Mouse (Mus musculus) left cerebral cortex, adult 6 months (tissue): Measurements from ENCODE around the gene Vmn1r176. TPM values are rescaled to one million over a fixed set of nuclear protein-coding genes. Genes with fewer than 3 reads are reported as not detected.

Experiments
- long read RNA-seq, 2 experiments: library from polyadenylated mRNA; unstranded; transcript quantifications; one replicate each; pipeline ENCODE4 v2.0.0; 2019 to 2020
- polyA plus RNA-seq: library from polyadenylated mRNA; unstranded; fragments of <200 nt; fragmentation: Nextera tagmentation; gene quantifications from 2 replicates; pipeline ENCODE4 v1.2.3, GENCODE M21; 2021

Vmn1r176 gene
- polyA plus RNA-seq: not detected in 2 replicates
- long read RNA-seq, experiment 1: 0 reads
- long read RNA-seq, experiment 2: 0 reads

DNA sequence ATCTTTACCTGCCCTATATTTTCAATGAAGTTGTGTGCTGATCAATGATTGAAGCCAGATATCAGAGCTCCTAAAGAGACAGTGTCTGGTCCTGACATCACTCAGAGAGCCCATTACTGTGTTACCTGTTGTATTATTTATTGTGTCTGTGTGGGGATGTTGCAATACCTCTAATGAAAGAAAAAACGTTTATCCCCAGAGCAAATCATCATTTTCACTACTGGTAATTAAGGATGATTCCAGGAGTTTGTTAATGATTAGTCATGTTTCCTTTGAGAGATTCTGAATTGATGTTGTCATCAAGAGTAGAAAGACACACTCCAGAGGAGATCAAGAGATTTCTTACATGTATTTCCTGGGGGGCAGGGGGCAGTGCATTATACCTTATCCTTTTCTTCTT, at the start of gene Vmn1r176:
TSS of gene Vmn1r176 (minus strand) at position 101 of the 400 bp plus-strand sequence.

DNA sequence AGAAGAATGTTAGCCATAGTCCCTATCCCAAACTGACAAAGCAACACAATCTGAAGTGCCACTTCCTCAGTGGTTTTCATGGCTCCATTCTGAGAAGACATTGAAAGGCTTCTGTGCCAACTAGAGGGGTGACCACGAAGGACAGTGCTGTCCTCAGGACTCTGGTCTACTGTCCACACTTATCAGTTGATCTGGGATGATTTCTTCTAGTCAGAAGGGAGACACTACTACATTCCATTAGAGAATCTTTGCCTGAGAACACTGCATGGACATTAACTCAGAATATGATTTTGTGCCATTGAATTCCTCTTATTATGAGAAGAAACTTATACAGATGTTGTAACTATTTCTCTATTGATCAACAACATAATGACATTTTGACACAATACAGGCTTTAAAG, 29.2 kb upstream of the Vmn1r176 start, which contains the start of gene Vmn1r177:
TSS of gene Vmn1r177 (minus strand) at position 101 of the 400 bp plus-strand sequence.

DNA sequence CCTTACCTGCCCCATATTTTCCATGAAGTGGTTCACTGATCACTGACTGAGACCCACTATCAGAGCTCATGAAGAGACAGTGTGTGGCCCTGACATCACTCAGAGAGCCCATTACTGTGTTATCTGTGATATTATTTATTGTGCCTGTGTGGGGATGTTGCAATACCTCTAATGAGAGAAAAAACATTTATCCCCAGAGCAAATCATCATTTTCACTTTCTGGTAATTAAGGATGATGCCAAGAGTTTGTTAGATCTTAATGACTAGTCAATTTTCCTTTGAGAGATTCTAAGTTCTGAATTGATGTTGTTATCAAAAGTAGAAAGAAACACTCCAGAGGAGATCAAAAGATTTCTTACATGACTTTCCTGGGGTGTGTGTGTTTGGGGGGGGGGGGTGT, 26.6 kb downstream of the Vmn1r176 start, which contains the start of gene Vmn1r175:
TSS of gene Vmn1r175 (minus strand) at position 101 of the 400 bp plus-strand sequence.

Other genes starting within 250 kb of the Vmn1r176 start
- gene Vmn1r170, start 231.2 kb downstream of the Vmn1r176 start, polyA plus RNA-seq: not detected in 2 replicates
- gene Vmn1r171, start 206.7 kb downstream of the Vmn1r176 start, polyA plus RNA-seq: not detected in 2 replicates
- not detected in 2 replicates for gene Vmn1r172, start 179.1 kb downstream of the Vmn1r176 start, polyA plus RNA-seq
- not detected in 2 replicates for gene Vmn1r173, start 136.7 kb downstream of the Vmn1r176 start, polyA plus RNA-seq
- gene Vmn1r174, start 85.1 kb downstream of the Vmn1r176 start, polyA plus RNA-seq: not detected in 2 replicates
- gene Vmn1r175, start 26.7 kb downstream of the Vmn1r176 start, polyA plus RNA-seq: not detected in 2 replicates
- not detected in 2 replicates for gene Vmn1r177, start 29.1 kb upstream of the Vmn1r176 start, polyA plus RNA-seq
- gene Vmn1r178, start 54.6 kb upstream of the Vmn1r176 start, polyA plus RNA-seq: not detected in 2 replicates
- gene Vmn1r179, start 89.6 kb upstream of the Vmn1r176 start, polyA plus RNA-seq: 0.03 TPM in 1 of 2 replicates, not detected in the other
- not detected in 2 replicates for gene Vmn1r180, start 113.3 kb upstream of the Vmn1r176 start, polyA plus RNA-seq
- gene Vmn1r181, start 137.2 kb upstream of the Vmn1r176 start, polyA plus RNA-seq: not detected in 2 replicates
- not detected in 2 replicates for gene V1rd19, start 164.3 kb upstream of the Vmn1r176 start, polyA plus RNA-seq
- gene Vmn1r183, start 215.9 kb upstream of the Vmn1r176 start, polyA plus RNA-seq: not detected in 2 replicates
- gene Zfp180, start 244.6 kb upstream of the Vmn1r176 start, polyA plus RNA-seq: 24.4 and 27.1 TPM in 2 replicates